Mouse (Mus musculus) layer of hippocampus, postnatal 25 days (tissue): ENCODE measurements around the gene Cers5. TPM values are rescaled to one million over a fixed set of nuclear protein-coding genes. Genes with fewer than 3 reads are reported as not detected.
"Not testable (repeated sequence)": the region's sequence is repeated elsewhere in the genome, so short reads cannot be mapped to it uniquely, and the experiment has no call there.

ENCODE experiments used
- DNase-seq, 2 experiments: peaks; one replicate each; pipeline ENCODE4 v3.0.0; 2022; ENCODE audit warnings: mixed read lengths in 2 of 2, low spot score in 1 of 2; ENCODE audit errors: extremely low spot score in 1 of 2
- total RNA-seq, 2 experiments: library from RNA; stranded (reverse); gene quantifications; 2 replicates each; pipeline ENCODE4 v1.2.3; 2021

Gene Cers5
- total RNA-seq, 2 experiments from 2014 or later, result 29.0 to 34.0 TPM

DNA sequence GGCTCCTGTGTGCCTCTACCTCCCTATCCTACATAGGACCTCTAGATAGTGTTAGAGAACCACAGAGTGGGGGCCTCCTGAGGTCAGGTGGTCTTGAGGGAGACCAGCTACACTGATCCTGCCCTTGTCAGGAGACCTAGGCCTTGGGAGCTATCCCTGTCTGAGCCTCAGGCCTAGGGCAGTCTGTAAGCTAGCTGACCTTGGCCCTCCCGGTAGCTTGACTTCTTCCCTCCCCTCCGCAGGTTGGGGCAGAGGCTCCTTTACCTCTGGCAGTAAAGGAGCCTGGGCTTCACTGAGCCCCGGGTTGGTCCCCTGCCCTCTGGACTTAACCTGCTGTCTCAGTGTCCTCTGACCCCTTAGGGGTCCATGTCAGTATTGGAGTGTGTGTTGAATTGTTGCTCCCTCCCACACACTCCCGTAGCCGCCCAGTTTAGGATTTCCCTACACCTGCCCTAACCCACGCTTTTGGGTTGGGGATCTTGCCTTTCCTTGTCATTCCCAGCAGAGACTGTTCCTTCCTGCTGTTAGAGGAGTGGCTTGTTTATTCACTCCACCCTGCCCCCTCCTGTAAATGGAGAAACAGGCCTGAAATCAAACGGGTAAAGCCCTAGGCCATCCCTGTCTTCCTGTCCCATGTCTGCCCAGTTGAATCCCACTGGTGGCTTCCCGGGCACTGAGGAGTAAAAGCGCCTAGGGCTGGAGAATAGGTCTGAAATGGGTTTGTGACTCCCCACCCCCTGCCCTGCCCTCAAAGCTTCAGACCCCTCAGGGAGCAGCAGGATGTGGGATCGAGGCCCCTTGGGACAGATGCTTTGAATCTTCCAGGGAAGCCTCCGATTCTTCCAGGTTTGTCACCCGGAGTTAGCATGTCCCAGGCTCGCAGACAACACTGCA lies 59.8 kb downstream of the Cers5 start:
- DNase-seq, result no peak

DNA sequence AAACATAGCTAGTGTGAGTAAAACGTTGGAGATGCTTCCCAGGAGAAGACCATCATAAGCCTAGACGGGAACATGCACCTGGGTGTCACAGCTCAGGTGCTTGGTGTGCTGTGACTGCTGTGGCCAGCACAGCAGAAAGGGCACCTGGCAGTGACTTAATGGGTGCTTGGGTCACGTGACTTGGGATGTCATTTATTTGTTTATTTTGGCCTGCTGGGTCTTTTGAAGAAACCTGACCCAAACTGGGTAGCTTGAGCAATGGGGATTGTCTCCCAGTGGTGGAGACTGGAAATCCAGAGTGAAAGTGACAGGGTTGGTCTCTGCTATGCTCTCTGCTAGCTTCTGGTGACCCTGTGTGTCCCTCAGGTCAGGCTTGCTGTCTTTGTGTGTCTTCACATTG lies 61.2 kb downstream of the Cers5 start:
- no peak for DNase-seq

DNA sequence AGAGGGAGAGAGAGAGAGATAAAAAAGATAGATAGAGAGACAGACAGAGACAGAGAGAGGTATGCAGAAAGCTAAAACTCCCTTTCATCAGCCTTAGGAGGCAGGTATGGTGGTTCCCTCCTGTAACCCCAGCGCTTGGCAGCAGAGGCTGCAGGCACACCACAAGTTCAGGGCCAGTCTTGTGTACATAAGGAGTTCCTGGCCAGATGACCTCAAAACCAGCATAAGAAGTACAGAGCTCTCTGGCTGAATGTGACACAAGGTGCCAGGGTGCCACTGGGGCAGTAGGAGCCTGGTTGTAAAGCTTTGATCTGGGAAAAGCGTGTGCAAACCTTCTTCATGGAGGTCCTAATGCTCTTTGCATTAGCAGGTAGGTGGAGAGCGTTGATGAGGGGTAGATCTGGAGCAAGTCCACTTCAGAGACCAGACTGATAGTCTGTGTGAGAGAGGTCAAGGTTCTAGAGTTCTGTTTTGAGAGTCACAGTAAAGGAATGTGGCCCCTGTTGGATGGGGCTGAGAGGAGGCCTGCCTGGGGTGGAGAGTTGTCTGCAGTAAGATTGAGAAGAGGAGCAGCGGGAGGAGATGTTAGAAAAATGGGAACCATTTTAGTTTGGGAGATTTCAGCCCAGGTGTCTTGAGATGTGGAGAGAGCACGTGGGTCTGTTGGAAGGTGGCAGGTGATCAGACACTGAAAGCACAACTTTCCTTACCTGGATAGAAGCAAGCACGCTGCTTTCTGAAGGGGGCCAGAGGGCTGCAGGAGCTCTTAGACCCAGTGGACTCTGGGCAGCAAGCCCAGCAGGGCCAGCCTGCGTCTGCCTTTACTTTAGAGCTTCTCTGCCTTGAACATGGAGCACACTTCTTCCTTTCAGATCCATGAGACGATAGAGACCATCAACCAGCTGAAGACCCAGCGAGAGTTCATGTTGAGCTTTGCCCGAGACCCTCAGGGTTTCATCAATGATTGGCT lies 62.2 kb downstream of the Cers5 start:
- no peak for DNase-seq

DNA sequence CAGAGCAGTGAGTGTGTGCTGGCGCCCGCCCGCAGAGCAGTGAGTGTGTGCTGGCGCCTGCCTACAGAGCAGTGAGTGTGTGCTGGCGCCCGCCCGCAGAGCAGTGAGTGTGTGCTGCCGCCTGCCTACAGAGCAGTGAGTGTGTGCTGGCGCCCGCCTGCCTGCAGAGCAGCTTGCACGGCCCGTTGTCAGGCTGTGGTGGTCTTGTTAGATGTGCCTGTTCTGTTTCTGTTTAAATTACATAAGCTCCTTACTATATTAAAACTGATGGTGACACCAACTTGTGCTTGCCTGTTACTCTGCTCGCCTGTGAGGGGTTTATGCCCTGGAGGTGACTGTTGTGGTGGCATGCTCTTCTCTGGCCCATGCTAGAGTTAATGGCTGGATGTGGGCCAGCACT lies 64.5 kb downstream of the Cers5 start:
- no peak for DNase-seq

DNA sequence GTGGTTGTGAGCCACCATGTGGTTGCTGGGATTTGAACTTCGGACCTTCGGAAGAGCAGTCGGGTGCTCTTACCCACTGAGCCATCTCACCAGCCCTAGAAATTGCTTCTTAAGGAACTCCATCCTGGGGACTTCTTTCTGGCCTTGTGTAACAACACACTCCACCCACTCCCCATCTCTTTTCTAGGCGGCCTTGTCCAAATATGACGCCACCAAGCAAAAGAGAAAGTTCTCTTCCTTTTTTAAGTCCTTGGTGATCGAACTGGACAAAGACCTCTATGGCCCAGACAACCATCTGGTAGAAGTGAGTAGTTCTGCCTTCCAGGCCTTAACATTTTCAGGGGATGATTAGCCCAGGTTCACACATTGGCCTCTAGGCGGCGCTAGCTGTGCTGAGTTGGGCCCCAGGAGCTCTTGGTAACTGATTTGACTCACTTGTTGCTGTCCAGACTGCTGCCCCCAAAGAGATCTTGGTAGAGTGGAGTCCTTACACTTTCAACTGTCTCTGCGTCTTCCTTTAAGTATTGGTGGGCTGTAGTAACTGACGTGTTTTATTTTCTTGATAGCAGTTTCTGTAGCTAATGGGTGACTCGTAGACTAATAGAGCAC lies 67.1 kb downstream of the Cers5 start, which contains the start of gene Gm17349:
Gene Gm17349 (minus strand): TSS at position 51 of the 609 bp plus-strand sequence.
- DNase-seq, result peak in 1 of 2 experiments; percentile 66

DNA sequence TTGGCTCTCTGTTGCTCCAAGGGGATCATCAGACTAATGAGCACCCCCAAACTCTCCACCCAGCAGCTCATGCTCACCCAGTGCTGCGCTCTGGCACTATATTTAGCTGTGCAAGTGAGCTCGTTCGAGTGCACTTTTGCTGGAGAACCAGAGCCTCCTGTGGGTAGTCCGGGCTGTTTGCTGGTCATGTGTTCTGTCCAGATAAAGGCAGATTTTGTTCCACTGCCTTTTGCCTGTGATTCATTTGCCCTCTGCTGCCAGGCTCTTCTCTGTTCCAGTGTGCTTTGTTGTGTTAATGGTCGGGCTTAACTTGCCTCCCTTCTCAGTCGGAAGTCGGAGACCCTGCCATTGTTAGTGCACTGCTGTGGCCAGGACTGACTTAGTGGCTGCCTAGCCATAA lies 67.8 kb downstream of the Cers5 start:
- no peak for DNase-seq

DNA sequence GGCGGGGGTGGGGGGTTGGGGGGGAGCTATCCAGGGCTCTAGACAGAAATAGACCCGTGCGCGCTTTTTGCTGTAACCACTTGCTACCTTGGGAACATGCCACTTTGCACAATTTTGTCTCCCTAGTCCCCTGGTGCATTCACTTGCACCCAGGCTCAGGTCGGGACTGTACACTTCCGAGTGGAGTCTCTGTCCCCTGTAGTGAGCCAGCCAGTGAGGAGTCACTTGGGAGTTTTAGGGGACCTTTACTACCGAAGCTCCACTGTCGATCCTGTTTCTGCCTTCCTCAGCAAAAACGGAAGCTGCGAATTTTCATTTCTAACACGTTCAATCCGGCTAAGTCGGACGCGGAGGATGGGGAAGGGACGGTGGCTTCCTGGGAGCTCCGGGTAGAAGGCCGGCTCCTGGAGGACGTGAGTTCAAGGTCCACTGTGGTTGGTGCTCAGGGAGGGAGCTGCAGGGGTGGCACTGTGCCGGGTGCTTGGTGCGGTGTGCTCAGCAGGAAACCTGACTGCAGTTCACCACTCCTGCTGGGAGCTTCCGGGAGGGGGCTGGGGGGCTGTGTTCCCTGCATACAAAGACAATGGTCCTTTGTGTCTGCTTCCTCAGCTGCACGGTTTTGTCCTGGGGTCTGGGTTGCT lies 68.5 kb downstream of the Cers5 start:
- no peak for DNase-seq

DNA sequence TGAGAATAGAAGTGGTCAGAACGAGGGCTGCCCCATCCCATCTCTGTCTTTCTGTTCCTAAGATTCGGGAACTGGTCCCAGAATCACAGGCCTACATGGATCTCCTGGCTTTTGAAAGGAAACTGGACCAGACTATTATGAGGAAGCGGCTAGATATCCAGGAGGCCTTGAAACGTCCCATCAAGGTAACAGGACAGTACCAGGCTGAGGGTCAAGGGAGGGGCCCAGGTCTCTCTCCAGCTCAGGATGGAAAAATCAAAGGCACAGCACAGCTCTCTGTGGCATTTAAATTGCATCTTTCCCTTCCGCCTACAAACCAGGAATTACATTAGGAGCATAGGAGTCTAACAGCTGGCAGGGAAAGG lies 69.0 kb downstream of the Cers5 start:
- DNase-seq, result no peak

DNA sequence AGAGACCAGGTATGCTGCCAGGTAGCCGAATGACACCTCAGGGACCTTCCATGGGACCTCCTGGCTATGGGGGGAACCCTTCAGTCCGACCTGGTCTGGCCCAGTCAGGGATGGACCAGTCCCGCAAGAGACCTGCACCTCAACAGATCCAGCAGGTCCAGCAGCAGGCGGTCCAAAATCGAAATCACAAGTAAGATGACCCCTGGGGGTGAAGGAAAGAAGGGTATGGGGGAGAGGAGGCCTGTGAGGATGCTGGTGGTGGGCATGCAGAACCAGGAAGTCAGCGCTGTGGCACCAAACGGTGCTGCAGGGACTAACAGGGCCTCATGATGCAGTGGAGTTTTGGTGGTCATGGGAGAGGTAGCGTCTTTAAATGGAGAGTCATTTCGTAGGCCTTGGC lies 69.6 kb downstream of the Cers5 start:
- DNase-seq, result no peak

DNA sequence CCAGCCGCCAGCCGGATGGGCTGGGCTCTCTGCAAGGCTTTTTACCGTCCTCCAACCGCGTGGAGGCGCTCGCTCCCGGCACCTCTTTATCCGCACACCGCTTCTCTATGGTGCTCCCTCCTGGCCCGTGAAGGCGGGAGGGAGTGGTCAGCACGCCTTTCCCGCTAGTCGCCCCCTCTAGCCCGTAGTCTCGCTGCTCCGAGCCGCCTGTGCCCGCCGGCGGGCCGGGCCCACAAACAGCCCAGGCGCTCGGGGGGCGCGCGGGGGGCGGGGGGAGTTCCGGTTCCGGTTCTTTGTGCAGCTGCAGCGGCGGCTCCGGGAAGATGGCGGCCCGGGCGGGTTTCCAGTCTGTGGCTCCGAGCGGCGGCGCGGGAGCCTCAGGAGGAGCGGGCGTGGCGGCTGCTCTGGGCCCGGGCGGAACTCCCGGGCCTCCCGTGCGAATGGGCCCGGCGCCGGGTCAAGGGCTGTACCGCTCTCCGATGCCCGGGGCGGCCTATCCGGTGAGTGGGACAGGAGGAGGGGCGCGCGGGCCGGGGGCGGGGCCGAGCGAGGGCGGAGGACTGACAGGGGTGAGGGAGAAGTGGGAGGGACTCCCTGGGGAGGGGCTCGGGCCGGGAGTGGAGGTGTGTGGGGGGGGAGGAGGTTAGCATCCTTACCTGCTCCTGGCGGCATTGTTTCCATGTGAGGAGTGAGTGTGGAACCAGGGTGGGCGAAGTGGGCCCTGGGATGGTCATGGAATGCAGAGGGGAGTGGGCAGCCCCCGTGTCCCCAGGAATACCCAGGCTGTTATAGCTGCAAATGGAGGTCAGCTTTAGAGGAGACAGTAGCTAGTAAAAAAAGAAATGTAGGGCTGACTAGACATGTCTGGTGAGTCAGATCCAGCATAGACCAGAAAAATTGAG lies 70.4 kb downstream of the Cers5 start, which contains the start of gene Smarcd1:
Gene Smarcd1 (plus strand): TSS at position 131 of the 902 bp plus-strand sequence.
- peak; percentile 97 to 98 for DNase-seq

DNA sequence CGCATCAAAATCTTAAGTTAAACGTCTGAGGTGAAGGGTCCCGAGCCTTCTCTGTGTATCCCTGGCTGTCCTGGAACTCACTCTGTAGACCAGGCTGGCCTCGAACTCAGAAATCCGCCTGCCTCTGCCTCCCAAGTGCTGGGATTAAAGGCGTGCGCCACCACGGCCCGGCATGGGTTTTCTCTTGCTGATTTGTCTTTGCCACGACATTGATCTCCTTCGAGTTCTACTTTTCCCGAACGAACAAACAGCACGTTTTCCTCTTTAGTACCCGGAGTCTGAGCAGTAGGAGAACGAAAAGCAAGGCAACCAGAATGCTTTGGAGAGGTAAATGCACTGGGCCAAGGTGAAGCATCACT lies 71.1 kb downstream of the Cers5 start:
- not testable (repeated sequence) for DNase-seq

DNA sequence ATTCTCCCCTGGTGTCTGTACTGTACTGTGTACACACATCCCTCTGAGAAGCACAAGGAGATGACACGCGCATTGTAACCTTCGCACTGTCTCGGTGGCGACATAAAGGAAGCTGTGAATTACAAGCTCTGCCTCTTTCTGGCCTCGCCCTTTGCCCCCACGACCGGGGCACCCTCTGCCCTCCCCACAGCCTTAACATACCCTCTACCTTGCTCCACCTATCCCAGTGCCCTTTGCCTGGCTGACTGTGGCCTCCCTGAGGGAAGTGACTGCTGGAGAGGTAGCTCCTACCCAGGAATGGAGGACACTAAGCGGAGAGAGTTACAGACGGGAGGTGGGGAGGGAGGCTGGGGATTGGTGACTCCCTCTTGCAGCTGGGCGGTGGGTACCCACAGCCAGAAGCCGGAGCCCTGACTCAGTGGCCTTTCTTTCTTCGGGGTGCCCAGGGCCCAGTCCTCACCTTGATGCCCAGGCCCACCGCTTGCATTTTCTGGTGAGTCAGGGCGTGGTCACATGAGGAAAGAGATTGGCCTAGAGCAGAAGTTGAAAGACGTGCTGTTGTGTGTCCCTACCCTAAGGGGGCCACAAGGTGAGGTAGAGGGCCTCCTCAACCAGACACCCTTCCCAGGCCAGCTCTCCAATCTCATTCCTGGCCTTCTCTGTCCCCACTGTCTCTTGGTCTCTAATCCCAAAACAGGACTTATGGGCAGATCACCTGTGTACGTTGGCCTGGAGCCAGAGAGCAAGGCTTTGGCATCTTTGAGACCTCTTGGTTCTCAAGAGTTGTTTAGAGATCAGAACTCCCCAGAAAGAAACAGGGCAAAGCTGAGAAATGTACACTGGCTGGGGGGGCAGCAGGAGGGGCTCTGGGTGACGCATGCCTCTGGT lies 72.2 kb downstream of the Cers5 start:
- no peak for DNase-seq

DNA sequence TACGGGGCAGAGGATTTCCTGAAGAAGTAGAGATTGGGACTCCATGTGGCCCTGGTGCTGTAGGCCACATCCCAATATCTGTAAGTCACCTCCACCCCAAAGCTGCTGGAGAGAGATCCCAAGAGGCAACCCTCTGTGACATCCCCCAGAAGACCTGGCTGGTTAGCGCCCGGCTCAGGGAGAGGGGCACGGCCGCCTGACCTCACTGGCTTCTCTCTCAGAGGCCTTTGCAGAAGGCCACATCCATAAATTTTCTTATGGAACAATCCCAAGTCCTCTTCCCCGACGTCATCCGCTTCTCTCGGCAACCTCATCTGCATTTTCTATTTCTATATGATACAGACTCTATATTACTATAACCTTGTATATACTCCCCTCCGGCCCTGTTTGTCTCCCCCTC lies 73.0 kb downstream of the Cers5 start:
- DNase-seq, result no peak

DNA sequence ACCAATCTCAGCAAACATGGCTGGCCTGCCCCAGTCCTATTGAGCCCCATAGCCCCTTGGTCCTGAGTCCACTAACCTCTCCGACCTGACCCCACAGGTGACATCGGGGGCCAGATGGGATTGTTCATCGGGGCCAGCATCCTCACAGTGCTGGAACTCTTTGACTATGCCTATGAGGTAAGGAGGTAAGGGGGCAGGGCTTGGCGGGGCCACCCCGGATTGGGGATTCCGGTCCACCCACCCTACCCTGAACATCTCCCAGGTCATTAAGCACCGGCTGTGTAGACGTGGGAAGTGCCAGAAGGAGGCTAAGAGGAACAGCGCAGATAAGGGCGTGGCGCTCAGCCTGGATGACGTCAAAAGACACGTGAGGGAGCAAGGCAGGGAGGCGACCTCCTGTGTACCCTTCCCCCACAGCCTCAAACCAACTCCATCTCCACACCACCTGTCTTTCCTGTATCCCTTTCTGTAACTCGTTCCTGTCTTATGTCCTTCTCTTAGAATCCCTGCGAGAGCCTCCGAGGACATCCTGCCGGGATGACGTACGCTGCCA lies 74.1 kb downstream of the Cers5 start:
- no peak for DNase-seq

DNA sequence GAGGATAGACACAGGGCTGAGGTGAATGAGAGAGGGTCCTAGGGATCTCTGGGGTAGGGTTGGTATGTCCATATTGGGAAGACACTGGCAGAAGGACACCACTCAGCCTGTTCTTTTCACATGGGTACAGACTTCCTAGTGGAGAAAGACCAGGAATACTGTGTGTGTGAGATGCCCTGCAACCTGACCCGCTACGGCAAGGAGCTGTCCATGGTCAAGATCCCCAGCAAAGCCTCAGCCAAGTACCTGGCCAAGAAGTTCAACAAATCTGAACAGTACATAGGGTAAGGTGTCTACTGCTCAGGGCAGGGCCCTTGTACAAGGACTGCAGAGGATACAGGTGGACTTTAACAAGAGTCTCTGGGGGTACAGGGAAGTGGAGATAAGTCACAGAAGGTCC lies 75.4 kb downstream of the Cers5 start:
- DNase-seq, result no peak

DNA sequence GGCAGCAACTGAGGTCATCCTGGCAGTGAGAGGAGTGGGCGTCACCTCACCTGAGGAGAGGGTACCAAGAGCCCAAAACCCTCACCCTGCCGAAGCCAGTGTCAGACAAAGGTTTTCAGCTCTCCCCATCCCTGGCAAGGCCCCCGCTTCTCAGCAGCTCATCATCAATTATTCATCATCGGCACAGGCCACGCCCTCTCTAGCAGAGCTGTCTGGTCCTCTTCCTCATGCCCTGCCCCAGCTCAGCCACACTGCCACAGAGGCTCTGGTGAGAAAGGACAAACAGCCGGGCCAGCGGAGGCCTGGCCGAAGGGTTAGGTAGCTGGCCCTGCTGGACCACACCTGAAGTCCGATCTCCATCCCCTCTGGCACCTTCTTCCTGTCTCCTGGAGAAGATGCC lies 80.7 kb downstream of the Cers5 start:
- no peak for DNase-seq

DNA sequence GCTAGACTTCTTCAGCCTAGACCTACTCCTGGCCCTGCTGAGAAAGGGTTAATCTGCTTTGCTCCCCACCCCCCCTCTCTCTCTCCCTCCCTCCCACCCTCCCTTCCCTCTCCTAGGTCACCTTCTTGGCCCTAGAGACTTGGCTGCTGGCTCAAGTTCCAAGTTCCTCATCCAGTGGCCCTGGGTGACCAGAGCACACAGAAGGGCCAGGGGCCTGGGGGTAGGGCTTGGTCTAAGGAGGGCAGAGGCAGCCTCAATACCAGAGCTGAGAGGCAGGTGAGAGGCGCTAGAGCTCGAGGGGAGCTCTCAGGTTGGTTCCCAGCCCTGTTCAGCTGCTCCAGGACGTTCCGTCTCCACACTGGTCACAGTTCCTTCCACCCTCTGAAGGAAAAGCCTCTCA lies 81.8 kb downstream of the Cers5 start:
- DNase-seq, result no peak

DNA sequence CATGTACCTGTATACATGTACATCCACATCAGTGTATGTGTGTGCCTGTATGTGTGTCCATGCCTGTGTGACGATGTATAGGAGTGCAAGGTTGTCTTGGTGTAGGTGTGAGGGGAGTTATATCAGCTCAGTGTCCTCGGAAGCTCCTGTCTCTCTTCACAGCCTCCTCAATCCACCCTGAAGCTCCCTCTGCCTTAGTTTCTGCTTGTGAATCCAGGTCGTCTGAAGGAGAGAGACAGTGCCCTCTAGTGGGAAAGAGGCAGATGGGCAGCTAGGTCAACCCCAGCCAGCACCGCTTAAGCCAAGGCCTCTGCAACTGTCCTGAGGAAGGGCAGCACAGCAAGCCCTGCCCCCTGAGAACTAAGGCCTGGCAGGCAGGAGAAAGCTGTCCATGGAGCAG lies 84.0 kb downstream of the Cers5 start:
- peak; percentile 19 to 38 for DNase-seq
